ENCODE assay signal across 8 mouse cellular contexts in the genomic region with DNA sequence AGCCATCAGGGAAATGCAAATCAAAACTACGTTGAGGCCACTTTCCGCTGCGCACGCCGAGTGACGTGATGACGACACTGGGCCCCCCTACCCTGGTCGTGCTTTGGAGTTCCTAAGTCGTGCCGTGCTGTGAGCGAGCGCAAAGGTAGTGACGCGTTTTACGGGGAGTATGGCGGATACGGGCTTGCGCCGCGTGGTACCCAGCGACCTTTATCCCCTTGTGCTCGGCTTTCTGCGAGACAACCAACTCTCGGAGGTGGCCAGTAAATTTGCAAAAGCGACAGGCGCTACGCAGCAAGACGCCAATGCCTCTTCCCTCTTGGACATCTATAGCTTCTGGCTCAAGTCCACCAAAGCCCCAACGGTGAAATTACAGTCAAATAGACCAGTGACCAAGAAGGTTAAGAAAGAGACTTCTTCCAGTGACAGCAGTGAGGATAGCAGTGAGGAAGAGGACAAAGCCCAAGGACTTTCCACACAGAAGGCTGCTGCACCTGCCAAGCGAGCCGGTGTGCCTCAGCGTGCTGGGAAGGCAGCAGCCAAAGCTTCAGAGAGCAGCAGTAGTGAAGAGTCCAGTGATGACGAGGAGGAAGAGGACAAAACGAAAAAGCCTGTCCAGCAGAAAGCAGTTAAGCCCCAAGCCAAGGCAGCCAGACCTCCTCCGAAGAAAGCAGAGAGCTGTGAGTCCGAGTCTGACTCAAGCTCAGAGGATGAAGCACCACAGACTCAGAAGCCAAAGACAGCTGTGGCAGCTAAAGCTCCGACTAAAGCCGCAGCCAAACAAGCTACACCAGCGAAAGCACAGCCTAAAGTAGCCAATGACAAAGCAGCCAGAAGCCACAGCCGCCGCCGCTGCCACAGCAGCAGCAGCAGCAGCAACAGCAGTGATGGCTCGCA.
A peak's percentile ranks its signal among the peaks of the same experiment; 100 is the strongest.
DNase-seq lines count a peak whose midpoint lies in the region; ATAC-seq and TF ChIP-seq lines count a peak whose summit lies in the region.

No protein-coding gene starts in this region.

- no peak overlapping the region for H3K27ac ChIP-seq in thymus, adult 2 months (ENCODE audit: control insufficient read depth, insufficient read depth, low read length)
- no peak overlapping the region for H3K27ac ChIP-seq in kidney, postnatal 0 days
- H3K27ac ChIP-seq in liver, embryonic 12.5 days, result no peak overlapping the region
- no peak overlapping the region; the same call in 1 of the 2 replicates for H3K27ac ChIP-seq in neural tube, embryonic 12.5 days

- 0 out of 2 replicates have a peak overlapping the region, but pooled peaks have one; percentile 8 for H3K9ac ChIP-seq in kidney, postnatal 0 days (ENCODE audit: low read depth, low read length)
- no peak overlapping the region for H3K9ac ChIP-seq in liver, embryonic 12.5 days
- peak overlapping the region; percentile 38; the same call in 1 of the 2 replicates for H3K9ac ChIP-seq in neural tube, embryonic 12.5 days

- H3K4me3 ChIP-seq in thymus, adult 2 months (ENCODE audit: control insufficient read depth, insufficient read depth, low read length), result peak overlapping the region; percentile 36
- H3K4me3 ChIP-seq in kidney, postnatal 0 days (replicated peaks; ENCODE audit: low read depth, low read length), result peak overlapping the region; percentile 27
- peak overlapping the region; percentile 21 for H3K4me3 ChIP-seq in liver, embryonic 12.5 days
- peak overlapping the region; percentile 39 for H3K4me3 ChIP-seq in neural tube, embryonic 12.5 days

- no peak for TF ChIP-seq POLR2A in thymus, adult 2 months (IDR thresholded peaks at IDR 0.05; ENCODE audit: control insufficient read depth, extremely low read depth, insufficient read depth, low read length, poor library complexity)

- WGBS in thymus, adult 2 months, result 2% methylated on average over 43 of the region's 43 CpGs
- WGBS in kidney, postnatal 0 days, result 30% methylated on average over 43 of the region's 43 CpGs
- 9% methylated on average over 43 of the region's 43 CpGs for WGBS in liver, embryonic 12.5 days (ENCODE audit: insufficient replicate concordance)
- 20% methylated on average over 43 of the region's 43 CpGs for WGBS in neural tube, embryonic 12.5 days

- ATAC-seq in common myeloid progenitor, adult 5-6 weeks (replicated peaks; ENCODE audit: low read depth, poor library complexity, severe bottlenecking), result peak; percentile 91
- no peak for ATAC-seq in kidney, postnatal 0 days (replicated peaks; ENCODE audit: low FRiP score, low read depth)
- no peak for ATAC-seq in liver, embryonic 12.5 days
- ATAC-seq in neural tube, embryonic 12.5 days (ENCODE audit: low FRiP score, low read depth), result peak; percentile 94

- peak; percentile 22 for DNase-seq in thymus, adult 2 months
- no peak for DNase-seq in thymus, postnatal 10 days (ENCODE audit: low spot score in 2 of 2)
- DNase-seq in gastrocnemius, postnatal 25 days, result peak; percentile 8
- peak; percentile 31 for DNase-seq in kidney, postnatal 0 days (ENCODE audit: low spot score)
- peak; percentile 27 for DNase-seq in thymus, postnatal 4 days

- no peak for TF ChIP-seq CTCF in thymus, adult 2 months (IDR thresholded peaks at IDR 0.05; ENCODE audit: borderline replicate concordance, control insufficient read depth, extremely low read depth, insufficient read depth, low read length, poor library complexity)
- TF ChIP-seq CTCF in kidney, postnatal 0 days (IDR thresholded peaks at IDR 0.05; ENCODE audit: low read depth), result no peak

- H3K4me1 ChIP-seq in thymus, adult 2 months (replicated peaks; ENCODE audit: control insufficient read depth, insufficient read depth, low read length), result no peaks in the 10 kb centered on the region
- H3K4me1 ChIP-seq in kidney, postnatal 0 days (replicated peaks; ENCODE audit: insufficient read depth, low read length), result no peaks in the 10 kb centered on the region
- no peaks in the 10 kb centered on the region for H3K4me1 ChIP-seq in liver, embryonic 12.5 days
- H3K4me1 ChIP-seq in neural tube, embryonic 12.5 days, result no peaks in the 10 kb centered on the region

- no peaks in the 10 kb centered on the region for H3K9me3 ChIP-seq in kidney, postnatal 0 days (replicated peaks; ENCODE audit: low read length)
- H3K9me3 ChIP-seq in liver, embryonic 12.5 days (replicated peaks), result no peaks in the 10 kb centered on the region
- no peaks in the 10 kb centered on the region for H3K9me3 ChIP-seq in neural tube, embryonic 12.5 days

- no peaks in the 10 kb centered on the region for H3K27me3 ChIP-seq in thymus, adult 2 months (ENCODE audit: control insufficient read depth, insufficient read depth, low read length)
- no peaks in the 10 kb centered on the region for H3K27me3 ChIP-seq in kidney, postnatal 0 days (ENCODE audit: insufficient read depth, low read length)
- peaks cover 14% of the 10 kb centered on the region; the same call in 1 of the 2 replicates for H3K27me3 ChIP-seq in liver, embryonic 12.5 days (replicated peaks)
- no peaks in the 10 kb centered on the region for H3K27me3 ChIP-seq in neural tube, embryonic 12.5 days (replicated peaks)

- no peaks in the 10 kb centered on the region for H3K36me3 ChIP-seq in thymus, adult 2 months (ENCODE audit: control insufficient read depth, insufficient read depth, low read length)
- no peaks in the 10 kb centered on the region for H3K36me3 ChIP-seq in kidney, postnatal 0 days (ENCODE audit: insufficient read depth, low read length)
- H3K36me3 ChIP-seq in liver, embryonic 12.5 days, result no peaks in the 10 kb centered on the region
- H3K36me3 ChIP-seq in neural tube, embryonic 12.5 days, result no peaks in the 10 kb centered on the region

- H3K4me2 ChIP-seq in kidney, postnatal 0 days (ENCODE audit: low read length), result peak overlapping the region; percentile 64
- H3K4me2 ChIP-seq in liver, embryonic 12.5 days, result peak overlapping the region; percentile 55
- H3K4me2 ChIP-seq in neural tube, embryonic 12.5 days (replicated peaks), result peak overlapping the region; percentile 62

Comparison
In these comparisons a context has a peak if more than half of its experiments do, and no peak if none do; other contexts are left out.
1. DNase-seq: peak in thymus, adult 2 months (single experiment), gastrocnemius, postnatal 25 days (single experiment), kidney, postnatal 0 days (single experiment) and thymus, postnatal 4 days (single experiment); none in thymus, postnatal 10 days (0 of 2).
2. ATAC-seq: peak in common myeloid progenitor, adult 5-6 weeks (single experiment) and neural tube, embryonic 12.5 days (single experiment); none in kidney, postnatal 0 days (single experiment) and liver, embryonic 12.5 days (single experiment).
3. Peak in every context shown above with its lines, with median percentiles within 50 percentile points of each other: H3K4me3 ChIP-seq and H3K4me2 ChIP-seq.